Mouse (Mus musculus) midbrain, embryonic 15.5 days (tissue): ENCODE data around the gene Meis1. TPM values are rescaled to one million over a fixed set of nuclear protein-coding genes. Genes with fewer than 3 reads are reported as not detected.

Source experiments
- ATAC-seq: fragments of 200-750 bp; cut with Nextera tagmentation; replicated peaks from 2 replicates; pipeline ENCODE4 v1.8.0; 2017; ENCODE audit warnings: moderate TSS enrichment
- H3K27ac ChIP-seq: fragments of 300-500 bp; sonication (generic); 2 replicates; pipeline ENCODE4 v1.5.1; 2015; ENCODE audit warnings: mild to moderate bottlenecking, inconsistent platforms
- H3K27me3 ChIP-seq: fragments of 300-500 bp; sonication (generic); replicated peaks from 2 replicates; pipeline ENCODE4 v1.6.1; 2015; ENCODE audit warnings: inconsistent platforms
- H3K36me3 ChIP-seq: fragments of 300-500 bp; sonication (generic); replicated peaks from 2 replicates; pipeline ENCODE4 v1.6.1; 2015; ENCODE audit warnings: inconsistent platforms
- H3K4me1 ChIP-seq: fragments of 300-500 bp; sonication (generic); 2 replicates; pipeline ENCODE4 v1.6.1; 2015; ENCODE audit warnings: inconsistent platforms
- H3K4me2 ChIP-seq: fragments of 300-500 bp; sonication (generic); 2 replicates; pipeline ENCODE4 v1.6.1; 2015; ENCODE audit warnings: inconsistent platforms, mild to moderate bottlenecking, moderate library complexity
- H3K4me3 ChIP-seq: fragments of 300-500 bp; sonication (generic); 2 replicates; pipeline ENCODE4 v1.5.1; 2015; ENCODE audit warnings: mild to moderate bottlenecking, inconsistent platforms
- H3K9ac ChIP-seq: fragments of 300-500 bp; sonication (generic); 2 replicates; pipeline ENCODE4 v1.6.1; 2015; ENCODE audit warnings: mild to moderate bottlenecking, inconsistent platforms
- H3K9me3 ChIP-seq: fragments of 300-500 bp; sonication (generic); 2 replicates; pipeline ENCODE4 v1.6.1; 2016; ENCODE audit warnings: inconsistent platforms
- WGBS: fragments of 180-500 bp; shearing (Covaris S2); methylation state at CpG from one replicate; pipeline ENCODE4 v1.1.7; 2015; ENCODE audit warnings: mixed read lengths; 5-methylcytosine and 5-hydroxymethylcytosine counted together
- polyA plus RNA-seq: library from polyadenylated mRNA; unstranded; fragments of >200 nt; fragmentation: Nextera tagmentation; extraction: Ambion mirVana; gene quantifications from 2 replicates; pipeline ENCODE4 v1.2.1, GENCODE M21; 2015

Meis1 gene
- polyA plus RNA-seq, 1 experiment from 2014 or later = 38.5 TPM

- WGBS = under 1% methylated on average over 25 of the region's 25 CpGs
- H3K36me3 ChIP-seq = no peaks in the 10 kb centered on the region
- peak overlapping the region; percentile 95 for H3K4me2 ChIP-seq
- peak overlapping the region; percentile 76 for H3K9ac ChIP-seq
- peaks cover 25% of the 10 kb centered on the region for H3K4me1 ChIP-seq
- no peaks in the 10 kb centered on the region for H3K9me3 ChIP-seq
- H3K27me3 ChIP-seq = peaks cover 32% of the 10 kb centered on the region; the same call in 1 of the 2 replicates
- peak; percentile 90 for ATAC-seq
- peak overlapping the region; percentile 72 for H3K4me3 ChIP-seq
- H3K27ac ChIP-seq = peak overlapping the region; percentile 94
Measured at GRCm38 (mm10) chr11:19020371-19020824, 1.6 kb upstream of the Meis1 start.

- Histone ChIP-seq H3K4me1 (peaks cover 31% of the 10 kb centered on the region), H3K27ac (peak overlapping the region; percentile 94), H3K4me2 (peak overlapping the region; percentile 95), H3K9me3 (no peaks in the 10 kb centered on the region), H3K36me3 (no peaks in the 10 kb centered on the region), H3K4me3 (peak overlapping the region; percentile 72), H3K27me3 (0 out of 2 replicates have a peak, but pooled peaks cover 28% of the 10 kb centered on the region), H3K9ac (peak overlapping the region; percentile 76)
- ATAC-seq = peak; percentile 48
- under 1% methylated on average over 67 of the region's 67 CpGs for WGBS
Measured at GRCm38 (mm10) chr11:19019204-19020171, 703 bp upstream of the Meis1 start.

GRCm38 (mm10) chr11:19017719-19018413 is 919 bp downstream of the Meis1 start:
- Histone ChIP-seq H3K36me3 (no peaks in the 10 kb centered on the region), H3K4me2 (peak overlapping the region; percentile 95), H3K9ac (peak overlapping the region; percentile 76), H3K4me1 (peaks cover 39% of the 10 kb centered on the region), H3K4me3 (peak overlapping the region; percentile 72), H3K27ac (peak overlapping the region; percentile 94), H3K9me3 (no peaks in the 10 kb centered on the region), H3K27me3 (peaks cover 26% of the 10 kb centered on the region; the same call in 1 of the 2 replicates)
- 4% methylated on average over 14 of the region's 14 CpGs for whole genome bisulfite sequencing
- ATAC-seq = no peak

DNA sequence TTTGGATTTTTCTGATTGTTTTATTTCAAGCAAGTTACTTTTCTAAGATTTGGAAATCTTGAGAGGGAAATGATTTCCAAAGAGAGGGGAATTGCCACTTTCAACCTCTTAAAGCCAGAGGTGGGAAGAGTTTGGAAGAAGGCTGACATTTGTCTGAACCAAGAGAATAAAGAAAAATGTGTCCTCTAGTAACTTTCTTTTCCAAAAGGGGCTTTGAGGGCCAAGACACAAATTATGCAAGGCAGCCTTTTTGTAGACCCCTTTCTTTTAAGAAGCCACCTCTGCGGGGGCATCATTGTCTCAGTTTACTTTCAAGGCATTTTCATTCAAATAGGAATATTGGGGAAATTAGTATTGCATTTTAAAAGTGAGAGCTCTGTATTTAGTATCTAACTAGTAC is 1.5 kb downstream of the Meis1 start:
- peaks cover 39% of the 10 kb centered on the region for H3K4me1 ChIP-seq

DNA sequence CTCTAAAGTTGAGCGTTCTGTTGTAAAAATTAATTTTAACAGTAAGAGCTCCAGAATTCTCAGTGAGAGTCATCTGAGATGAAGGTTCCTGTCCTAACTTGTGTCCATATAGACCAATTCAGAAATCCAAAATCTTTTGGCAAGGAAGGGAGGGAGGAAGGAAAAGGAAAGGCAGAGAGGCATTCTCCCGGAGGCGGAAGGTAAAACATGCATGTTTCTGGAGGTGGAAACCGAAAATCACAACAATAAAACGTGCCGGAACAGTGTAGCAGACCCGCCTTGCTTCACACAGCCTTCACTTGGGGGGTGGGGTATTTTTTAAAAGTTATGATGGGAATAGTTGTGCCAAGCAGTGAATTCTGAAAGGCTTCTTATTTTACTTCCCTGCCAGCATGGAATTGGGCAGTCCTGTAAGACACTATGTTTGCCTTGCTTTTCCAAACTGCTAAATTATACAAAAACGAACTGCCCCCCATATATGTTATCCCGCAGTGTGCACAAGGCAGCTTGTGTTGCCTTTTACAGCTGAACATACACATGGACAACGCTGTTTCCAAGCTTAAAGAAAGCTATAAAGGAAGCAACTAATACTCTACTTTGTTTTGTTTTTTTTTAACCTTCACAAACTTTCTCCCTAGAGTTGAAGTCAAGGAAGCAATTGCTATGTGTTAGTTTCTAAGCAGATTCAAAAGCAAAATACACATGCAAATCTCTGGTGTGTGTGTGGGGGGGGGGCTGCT is 2.1 kb downstream of the Meis1 start:
- H3K9me3 ChIP-seq = no peaks in the 10 kb centered on the region
- peak overlapping the region; percentile 72 for H3K4me3 ChIP-seq
- peaks cover 17% of the 10 kb centered on the region; the same call in 1 of the 2 replicates for H3K27me3 ChIP-seq
- peaks cover 39% of the 10 kb centered on the region for H3K4me1 ChIP-seq
- H3K36me3 ChIP-seq = no peaks in the 10 kb centered on the region
- 3% methylated on average over 10 of the region's 10 CpGs for WGBS
- H3K27ac ChIP-seq = 0 out of 2 replicates have a peak overlapping the region, but pooled peaks have one; percentile 10
- peak overlapping the region; percentile 56 for H3K9ac ChIP-seq
- no peak for ATAC-seq
- peak overlapping the region; percentile 95 for H3K4me2 ChIP-seq

More for the DNA sequence above, 1.5 kb downstream of the Meis1 start:
- peak overlapping the region; percentile 13; the same call in 1 of the 2 replicates for H3K9ac ChIP-seq
- H3K36me3 ChIP-seq = no peaks in the 10 kb centered on the region
- H3K4me3 ChIP-seq = peak overlapping the region; percentile 72
- ATAC-seq = no peak
- 2% methylated on average over 1 of the region's 1 CpGs for WGBS
- peaks cover 21% of the 10 kb centered on the region; the same call in 1 of the 2 replicates for H3K27me3 ChIP-seq
- H3K4me2 ChIP-seq = peak overlapping the region; percentile 95
- no peak overlapping the region for H3K27ac ChIP-seq
- H3K9me3 ChIP-seq = no peaks in the 10 kb centered on the region

DNA sequence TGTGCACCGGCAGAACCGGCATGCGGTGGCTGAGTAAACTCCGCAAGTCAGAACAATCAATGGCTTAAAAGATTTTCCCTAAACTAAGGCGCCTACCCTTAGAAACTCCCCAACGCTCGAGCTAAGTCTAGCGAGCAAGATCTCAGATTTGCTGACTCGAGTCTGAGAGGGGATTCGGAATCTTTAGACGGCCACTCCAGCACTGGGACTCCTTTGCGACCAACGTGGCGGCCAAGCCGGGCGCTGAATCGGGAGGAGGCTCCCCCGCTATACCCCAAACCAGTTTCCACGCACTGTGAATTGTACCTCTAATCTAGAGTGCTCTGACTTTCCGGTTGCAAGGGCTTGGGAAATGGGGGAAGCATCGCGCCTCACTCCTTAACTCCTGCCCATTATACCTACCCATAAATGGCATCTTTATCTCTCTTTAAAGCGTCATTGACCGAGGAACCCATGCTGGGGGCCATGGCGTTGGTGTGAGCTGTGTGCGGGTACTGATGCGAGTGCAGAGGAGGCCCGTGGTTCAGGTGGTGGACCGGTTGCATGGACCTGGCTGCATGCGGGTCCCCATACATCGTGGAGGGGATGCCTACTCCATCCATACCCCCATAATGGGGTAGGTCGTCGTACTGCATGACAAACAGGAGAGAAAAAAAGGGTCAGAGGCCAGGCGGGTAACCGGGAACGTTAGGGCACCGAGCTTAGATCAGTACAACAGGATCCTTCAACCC is 2.9 kb downstream of the Meis1 start:
- H3K27ac ChIP-seq = peak overlapping the region; percentile 45; the same call in 1 of the 2 replicates

GRCm38 (mm10) chr11:19015381-19015730 is 3.4 kb downstream of the Meis1 start:
- Histone ChIP-seq H3K36me3 (no peaks in the 10 kb centered on the region), H3K4me1 (peaks cover 30% of the 10 kb centered on the region), H3K27me3 (peaks cover 16% of the 10 kb centered on the region; the same call in 1 of the 2 replicates), H3K9me3 (no peaks in the 10 kb centered on the region), H3K9ac (peak overlapping the region; percentile 56; the same call in 1 of the 2 replicates), H3K4me2 (peak overlapping the region; percentile 95), H3K27ac (0 out of 2 replicates have a peak overlapping the region, but pooled peaks have one; percentile 45), H3K4me3 (peak overlapping the region; percentile 72)
- 6% methylated on average over 5 of the region's 5 CpGs for WGBS
- no peak for ATAC-seq

More for the DNA sequence above, 2.9 kb downstream of the Meis1 start:
- peaks cover 15% of the 10 kb centered on the region; the same call in 1 of the 2 replicates for H3K27me3 ChIP-seq
- no peaks in the 10 kb centered on the region for H3K36me3 ChIP-seq
- no peaks in the 10 kb centered on the region for H3K9me3 ChIP-seq
- 2% methylated on average over 37 of the region's 37 CpGs for WGBS
- H3K9ac ChIP-seq = peak overlapping the region; percentile 56
- no peak for ATAC-seq
- peaks cover 33% of the 10 kb centered on the region for H3K4me1 ChIP-seq
- peak overlapping the region; percentile 72 for H3K4me3 ChIP-seq
- peak overlapping the region; percentile 95 for H3K4me2 ChIP-seq

DNA sequence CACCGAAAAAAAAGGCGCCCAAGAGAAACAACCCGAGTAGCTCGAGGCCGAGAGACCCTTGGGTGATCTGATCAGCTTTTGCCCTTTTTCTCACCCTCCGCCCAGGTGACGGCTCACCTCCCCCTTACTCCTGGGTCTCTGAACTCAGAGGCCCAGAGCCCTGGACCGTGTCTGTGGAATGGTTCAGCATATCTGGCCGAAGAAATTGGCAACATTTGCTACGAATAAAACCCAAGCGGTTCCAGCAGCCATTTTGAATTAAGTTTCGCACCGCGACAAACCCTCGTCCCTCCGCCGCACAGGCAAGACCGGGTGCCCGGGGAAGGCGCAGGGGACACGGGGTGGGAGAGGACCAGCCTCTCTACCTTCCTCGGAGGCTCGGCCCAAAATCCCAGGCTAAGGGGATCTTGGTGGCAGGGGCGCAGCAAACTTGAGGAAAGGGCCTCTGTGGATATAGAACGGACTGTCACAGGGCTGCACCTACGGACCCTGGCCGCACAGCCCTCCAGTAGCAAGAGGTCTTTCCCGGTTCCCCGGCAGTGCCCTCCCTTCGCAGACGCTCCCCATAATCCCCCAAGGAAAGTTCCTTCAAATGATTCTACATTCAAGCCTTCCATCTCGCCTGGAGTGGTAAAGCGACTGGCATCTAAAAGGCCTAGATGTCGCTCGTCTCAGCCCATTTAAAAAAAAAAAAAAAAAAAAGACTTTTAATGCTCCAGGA is 4.2 kb downstream of the Meis1 start:
- no peaks in the 10 kb centered on the region for H3K9me3 ChIP-seq
- ATAC-seq = no peak
- H3K27me3 ChIP-seq = peaks cover 18% of the 10 kb centered on the region; the same call in 1 of the 2 replicates
- peaks cover 32% of the 10 kb centered on the region for H3K4me1 ChIP-seq
- no peaks in the 10 kb centered on the region for H3K36me3 ChIP-seq
- H3K4me2 ChIP-seq = peak overlapping the region; percentile 95
- WGBS = 3% methylated on average over 35 of the region's 35 CpGs
- H3K27ac ChIP-seq = peak overlapping the region; percentile 46; the same call in 1 of the 2 replicates
- peak overlapping the region; percentile 56 for H3K9ac ChIP-seq
- peak overlapping the region; percentile 72 for H3K4me3 ChIP-seq

DNA sequence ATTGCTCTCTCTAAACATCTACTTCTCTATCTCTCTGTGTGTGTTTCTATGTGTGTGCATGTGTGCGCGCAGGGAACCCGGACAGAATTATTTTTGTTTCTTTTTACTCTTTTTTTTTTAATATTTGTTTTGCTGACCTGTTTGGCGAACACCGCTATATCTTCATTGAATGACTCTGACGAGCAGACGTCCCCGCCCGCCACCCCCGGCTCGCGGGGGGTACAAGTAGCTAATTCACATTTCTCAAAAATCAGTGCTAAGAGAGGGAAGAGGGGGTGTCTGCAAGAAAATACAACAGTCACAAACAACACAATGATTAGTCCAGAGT is 4.7 kb downstream of the Meis1 start:
- 17% methylated on average over 12 of the region's 12 CpGs for WGBS
- Histone ChIP-seq H3K9me3 (no peaks in the 10 kb centered on the region), H3K27me3 (peaks cover 18% of the 10 kb centered on the region; the same call in 1 of the 2 replicates), H3K9ac (peak overlapping the region; percentile 56), H3K4me1 (peaks cover 32% of the 10 kb centered on the region), H3K27ac (no peak overlapping the region), H3K4me2 (peak overlapping the region; percentile 95), H3K4me3 (peak overlapping the region; percentile 72), H3K36me3 (no peaks in the 10 kb centered on the region)
- no peak for ATAC-seq

DNA sequence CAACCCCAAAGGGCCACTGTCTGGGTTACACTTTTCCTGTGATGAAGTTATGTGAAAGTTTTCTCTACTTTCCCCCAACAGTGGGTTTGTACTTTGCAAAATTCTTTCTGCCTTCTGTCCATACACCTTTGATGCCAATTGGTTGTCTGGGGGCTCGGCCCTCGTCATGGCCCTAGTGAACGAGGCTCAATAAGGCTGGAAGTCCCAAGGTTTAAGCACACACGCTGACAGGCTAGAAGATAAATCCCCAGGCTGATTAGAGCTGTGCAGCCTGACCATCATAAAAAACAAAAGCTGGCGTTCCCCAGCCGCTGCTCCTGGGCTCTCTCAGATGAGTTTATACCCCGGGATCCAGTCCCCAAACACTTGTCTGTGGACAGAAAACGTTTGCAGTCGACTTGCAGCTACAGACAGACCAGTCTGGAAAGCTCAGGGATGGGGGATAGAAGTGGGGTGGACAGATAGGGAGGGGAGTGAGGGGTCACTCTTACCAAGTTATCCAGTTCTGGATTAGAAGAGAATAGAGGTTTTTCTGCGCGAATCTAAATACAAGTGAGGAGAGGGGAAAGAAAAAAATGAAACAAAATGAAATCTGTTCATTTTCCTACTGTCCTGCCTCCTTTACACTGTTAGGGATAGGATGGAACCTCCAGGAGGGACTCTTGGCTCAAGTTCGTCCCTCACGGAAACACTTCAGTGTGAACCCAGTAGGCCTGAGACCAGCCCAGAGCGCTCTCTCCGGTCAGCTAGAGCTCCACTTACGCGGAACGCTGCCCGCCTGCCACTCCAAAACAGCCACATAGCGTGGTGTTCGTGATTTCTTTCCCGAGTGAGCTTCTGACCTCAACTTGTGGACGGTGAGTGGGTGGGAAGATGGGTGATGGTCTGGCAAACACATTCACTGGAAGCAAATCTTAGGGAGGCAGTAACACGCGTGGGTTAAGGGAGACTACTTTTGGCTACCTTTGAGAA is 5.4 kb downstream of the Meis1 start:
- ATAC-seq = no peak
- Histone ChIP-seq H3K9me3 (no peaks in the 10 kb centered on the region), H3K4me2 (peak overlapping the region; percentile 95), H3K4me1 (peaks cover 39% of the 10 kb centered on the region), H3K27me3 (peaks cover 25% of the 10 kb centered on the region; the same call in 1 of the 2 replicates), H3K4me3 (peak overlapping the region; percentile 72), H3K27ac (no peak overlapping the region; the same call in 1 of the 2 replicates), H3K36me3 (no peaks in the 10 kb centered on the region), H3K9ac (no peak overlapping the region)
- WGBS = 19% methylated on average over 25 of the region's 25 CpGs
